Mouse (Mus musculus) embryonic fibroblast, embryonic 13.5 days (primary cell): ENCODE measurements around the gene Gtsf1l.

ENCODE experiments used
- CTCF ChIP-seq: IDR thresholded peaks from 2 replicates; pipeline ENCODE4 v1.5.1; 2011; ENCODE audit warnings: mild to moderate bottlenecking, control low read depth, low read length, moderate library complexity, borderline replicate concordance; ENCODE audit not compliant: insufficient read depth
- POLR2A ChIP-seq: IDR thresholded peaks from 2 replicates; pipeline ENCODE4 v1.6.1; 2011; ENCODE audit warnings: low read depth, mild to moderate bottlenecking, control low read depth, low read length, moderate library complexity

- TF ChIP-seq CTCF (no peak), POLR2A (no peak)
These were observed 15.4 kb upstream of the Gtsf1l start for GRCm38 (mm10) chr2:163102900-163103653.
